Mouse (Mus musculus): ENCODE results near the gene Aym1. TPM values are rescaled to one million over a fixed set of nuclear protein-coding genes. Genes with fewer than 3 reads are reported as not detected.

Aym1 gene
- polyA plus RNA-seq, 1 experiment from 2014 or later = not detected

Small RNA genes within 50 kb of the gene (microRNA-seq; reads per million reads assigned to microRNA genes)
- gene Mir7229 (not detected), gene Mir7230 (not detected)

Other genes starting within 250 kb of the Aym1 start
- gene 2900026A02Rik, start 136.1 kb upstream of the Aym1 start, polyA plus RNA-seq (2014; fragmentation: Nextera tagmentation; extraction: Ambion mirVana) = 10.3 TPM in 2 replicates
- gene Tmem211, start 130.4 kb upstream of the Aym1 start, polyA plus RNA-seq (2014; fragmentation: Nextera tagmentation; extraction: Ambion mirVana) = not detected in 2 replicates
- 0.57 and 1.0 TPM in 2 replicates for gene Sgsm1, start 46.5 kb upstream of the Aym1 start, polyA plus RNA-seq (2014; fragmentation: Nextera tagmentation; extraction: Ambion mirVana)
- gene Wscd2, start 133.0 kb downstream of the Aym1 start, polyA plus RNA-seq (2014; fragmentation: Nextera tagmentation; extraction: Ambion mirVana) = 2.2 and 2.8 TPM in 2 replicates